Mouse (Mus musculus): ENCODE data around the gene Spag8. TPM values are rescaled to one million over a fixed set of nuclear protein-coding genes. Genes with fewer than 3 reads are reported as not detected.

Spag8 gene
- not detected for polyA plus RNA-seq (2014; fragmentation: Illumina TruSeq; extraction: RNeasy Lipid Tissue Mini Kit (QIAGEN cat#74804); ENCODE audit: low read depth, low replicate concordance)

DNA sequence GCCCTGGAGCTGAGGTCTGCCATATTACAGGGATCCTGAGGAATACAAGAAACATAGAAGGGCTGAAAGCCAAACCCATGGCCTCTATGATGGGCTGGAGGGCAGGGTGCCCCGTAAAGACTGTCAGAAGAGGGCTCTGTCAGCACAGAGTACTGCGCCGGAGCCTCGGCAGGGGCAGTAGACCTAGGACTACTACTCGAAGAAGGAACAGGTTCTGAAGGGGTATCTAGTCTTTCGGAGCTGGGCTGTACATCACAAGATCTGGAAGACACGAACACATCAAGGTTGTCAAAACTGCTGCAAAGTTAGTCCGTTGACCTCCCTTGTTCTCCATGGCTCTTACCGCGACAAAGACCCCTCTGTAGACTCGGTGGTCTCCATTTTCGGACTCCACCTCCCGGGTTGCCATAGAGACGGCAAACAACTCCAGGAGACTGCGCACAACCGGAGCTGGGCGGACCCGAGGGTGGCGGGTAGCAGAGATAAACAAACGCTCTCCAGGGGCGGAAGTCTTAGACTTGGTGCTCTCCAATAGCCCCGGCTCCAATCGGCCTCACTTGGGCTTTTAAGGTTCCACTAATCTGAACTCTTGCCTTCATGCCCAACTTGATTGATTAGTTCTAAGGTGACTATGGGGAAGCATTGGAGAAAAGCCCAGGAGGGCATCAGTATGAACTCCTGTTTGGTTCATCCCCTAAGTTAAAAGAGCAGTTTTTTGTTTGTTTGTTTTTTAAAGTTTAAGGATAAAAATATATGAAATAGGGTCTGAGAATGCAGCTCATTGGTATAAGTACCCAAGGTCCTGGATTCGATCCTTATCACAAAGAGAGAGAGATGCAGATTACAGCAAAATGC is at the start of gene Spag8:
Gene Spag8, minus strand, starts transcription at position 434 of the 855 bp plus-strand sequence.

DNA sequence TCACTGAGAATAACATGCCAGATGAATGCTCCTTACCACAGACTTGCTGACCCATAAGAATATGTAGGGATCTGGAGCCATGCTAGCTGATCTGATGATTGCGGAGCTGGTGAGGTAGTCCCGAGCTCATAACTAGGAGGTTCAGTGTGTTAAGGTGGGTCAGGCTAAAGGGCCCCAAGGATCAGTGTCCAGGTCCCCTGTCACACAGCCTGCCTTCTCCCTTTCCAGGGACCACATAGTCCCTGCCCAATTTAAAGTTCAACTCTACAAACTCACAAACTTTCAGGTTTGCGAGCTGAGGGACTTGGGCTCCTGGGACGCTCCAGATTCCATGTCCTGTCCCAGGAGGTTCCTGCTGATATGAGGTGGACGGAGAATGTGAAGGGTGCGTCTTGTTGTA is 47.3 kb upstream of the Spag8 start, which contains the start of gene Olfr70:
Gene Olfr70, minus strand, starts transcription at position 101 of the 400 bp plus-strand sequence.

DNA sequence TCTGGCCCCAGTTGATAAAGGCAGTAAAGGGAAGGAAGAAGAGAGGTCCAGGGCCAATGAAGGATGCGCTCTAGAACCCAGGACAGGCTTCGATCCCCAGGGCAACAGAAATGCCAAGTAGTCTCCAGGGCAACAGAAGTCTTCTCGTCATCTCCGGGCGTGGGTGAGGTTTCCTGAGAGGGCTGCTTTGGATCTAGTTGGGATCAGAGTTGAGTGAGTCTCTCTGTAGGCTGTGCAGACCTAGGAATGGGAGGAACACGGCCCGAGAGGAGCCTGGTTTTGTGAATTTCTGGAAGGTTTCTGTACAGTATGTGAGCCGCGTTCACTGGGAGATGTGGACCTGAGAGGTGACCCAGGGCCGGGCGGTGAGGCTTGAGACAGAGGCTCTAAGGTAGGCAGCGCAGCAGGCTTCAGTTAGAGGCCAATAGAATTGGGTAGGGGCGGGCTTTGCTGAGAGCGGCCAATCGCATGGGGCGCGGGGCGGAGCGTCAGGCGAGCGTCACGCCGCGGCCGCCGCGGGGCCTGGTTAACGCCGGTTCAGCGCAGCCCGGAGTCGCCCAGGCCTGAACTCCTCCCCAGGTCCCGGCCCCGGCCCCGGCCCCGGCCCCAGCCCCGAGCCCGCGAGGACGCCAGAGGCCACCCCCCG is 15.5 kb upstream of the Spag8 start, which contains the start of the genes Tmem8b and Fam221b:
Gene Tmem8b, plus strand, starts transcription at position 190 of the 646 bp plus-strand sequence.
Gene Fam221b, minus strand, starts transcription at position 364 of the 646 bp plus-strand sequence.

DNA sequence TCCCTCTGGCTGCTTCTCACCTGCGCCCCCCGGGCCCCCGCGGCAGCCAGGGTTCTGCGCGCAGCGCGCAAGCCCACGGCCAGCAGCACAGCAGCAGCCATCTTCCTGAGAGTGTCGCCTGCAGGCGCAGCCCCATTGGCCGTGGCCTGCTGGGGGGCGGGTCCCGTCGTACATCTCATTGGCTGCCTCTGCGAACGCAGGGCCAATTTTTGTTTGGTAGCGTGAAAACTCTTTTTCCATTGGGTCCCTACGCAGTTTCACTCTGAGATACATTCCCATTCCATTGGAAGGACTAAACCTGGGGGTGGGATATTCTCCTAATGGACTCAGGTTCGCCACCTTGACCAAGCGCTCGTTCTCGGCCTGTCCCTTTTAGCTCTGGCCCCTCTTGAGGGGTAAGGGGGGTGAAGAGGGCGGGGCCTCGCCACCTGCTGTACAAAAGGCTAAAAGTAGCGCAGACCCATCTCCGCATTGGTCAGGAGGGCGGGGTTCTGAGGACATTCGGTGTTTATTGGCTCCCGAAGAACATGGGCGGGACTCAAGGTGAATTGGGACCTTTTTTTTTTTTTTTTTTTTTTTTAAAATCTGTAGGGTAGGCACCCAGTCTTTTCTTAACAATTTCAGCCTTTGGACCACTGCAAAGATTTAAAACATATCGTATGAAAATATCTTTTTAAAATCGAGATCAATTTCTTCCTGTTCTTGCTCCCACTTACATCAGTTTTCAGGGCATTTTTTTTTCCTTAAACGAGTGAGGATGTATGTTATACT is 3.1 kb upstream of the Spag8 start, which contains the start of gene Hint2:
Gene Hint2, minus strand, starts transcription at position 128 of the 771 bp plus-strand sequence.

DNA sequence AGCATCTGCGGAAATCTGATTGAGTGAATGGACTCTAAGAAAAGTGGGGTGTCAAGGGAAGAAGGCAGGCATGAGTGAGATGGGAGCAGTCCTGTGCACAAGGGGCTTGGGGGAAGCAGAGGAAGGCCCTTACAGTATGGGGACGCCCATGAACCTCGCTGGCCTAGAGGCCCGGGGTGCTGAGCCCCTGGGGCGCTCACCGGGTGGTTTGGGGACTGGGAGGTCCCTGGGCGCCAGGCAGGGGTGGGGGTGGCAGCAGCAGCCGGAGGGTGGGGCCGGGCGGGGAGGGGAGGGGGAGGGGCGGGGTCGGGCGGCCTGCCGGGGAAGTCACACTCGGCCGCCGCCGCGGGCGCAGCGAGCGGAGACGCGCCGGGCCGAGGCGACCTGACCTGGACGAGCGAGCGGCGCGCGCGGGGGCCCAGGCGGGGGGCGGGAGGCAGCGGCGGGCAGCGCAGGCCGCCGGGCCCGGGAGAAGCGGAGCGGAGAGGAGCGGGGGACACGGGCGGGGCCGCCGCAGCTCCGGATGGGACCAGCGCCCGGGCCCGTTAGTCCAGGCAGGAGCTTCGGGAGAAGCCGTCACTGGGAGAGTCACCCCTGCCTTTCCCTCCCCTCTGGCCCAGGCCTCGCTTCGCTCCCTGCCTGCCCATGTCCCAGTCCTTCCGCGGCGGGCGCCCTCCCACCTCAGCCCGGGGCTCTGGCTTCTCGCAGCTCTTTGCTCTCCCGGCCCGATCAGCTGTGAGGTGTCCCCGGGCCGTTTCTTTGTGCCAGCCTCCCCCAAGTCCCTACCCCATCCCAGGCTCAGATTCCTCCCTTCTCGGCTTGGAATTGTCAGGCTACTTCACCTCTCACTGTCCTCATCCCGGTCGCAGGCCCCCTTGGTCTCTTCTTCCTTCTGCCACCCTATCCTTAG is 22.1 kb downstream of the Spag8 start, which contains the start of gene Npr2:
Gene Npr2, plus strand, starts transcription at position 890 of the 910 bp plus-strand sequence.

Other genes starting within 250 kb of the Spag8 start
- gene Fam166b, start 224.5 kb downstream of the Spag8 start, polyA plus RNA-seq (2014; fragmentation: Illumina TruSeq; extraction: RNeasy Lipid Tissue Mini Kit (QIAGEN cat#74804); ENCODE audit: low read depth, low replicate concordance) = not detected
- gene Tesk1, start 211.7 kb downstream of the Spag8 start, polyA plus RNA-seq (2014; fragmentation: Illumina TruSeq; extraction: RNeasy Lipid Tissue Mini Kit (QIAGEN cat#74804); ENCODE audit: low read depth, low replicate concordance) = 33.9 TPM
- gene Cd72, start 199.0 kb downstream of the Spag8 start, polyA plus RNA-seq (2014; fragmentation: Illumina TruSeq; extraction: RNeasy Lipid Tissue Mini Kit (QIAGEN cat#74804); ENCODE audit: low read depth, low replicate concordance) = 2.3 TPM
- not detected for gene Sit1, start 169.9 kb downstream of the Spag8 start, polyA plus RNA-seq (2014; fragmentation: Illumina TruSeq; extraction: RNeasy Lipid Tissue Mini Kit (QIAGEN cat#74804); ENCODE audit: low read depth, low replicate concordance)
- gene Ccdc107, start 160.7 kb downstream of the Spag8 start, polyA plus RNA-seq (2014; fragmentation: Illumina TruSeq; extraction: RNeasy Lipid Tissue Mini Kit (QIAGEN cat#74804); ENCODE audit: low read depth, low replicate concordance) = 48.0 TPM
- gene Arhgef39, start 153.9 kb downstream of the Spag8 start, polyA plus RNA-seq (2014; fragmentation: Illumina TruSeq; extraction: RNeasy Lipid Tissue Mini Kit (QIAGEN cat#74804); ENCODE audit: low read depth, low replicate concordance) = 1.3 TPM
- gene Car9, start 146.6 kb downstream of the Spag8 start, polyA plus RNA-seq (2014; fragmentation: Illumina TruSeq; extraction: RNeasy Lipid Tissue Mini Kit (QIAGEN cat#74804); ENCODE audit: low read depth, low replicate concordance) = 0.92 TPM
- 82.5 TPM for gene Tpm2, start 129.8 kb downstream of the Spag8 start, polyA plus RNA-seq (2014; fragmentation: Illumina TruSeq; extraction: RNeasy Lipid Tissue Mini Kit (QIAGEN cat#74804); ENCODE audit: low read depth, low replicate concordance)
- gene Creb3, start 91.3 kb downstream of the Spag8 start, polyA plus RNA-seq (2014; fragmentation: Illumina TruSeq; extraction: RNeasy Lipid Tissue Mini Kit (QIAGEN cat#74804); ENCODE audit: low read depth, low replicate concordance) = 32.4 TPM
- 51.7 TPM for gene Tln1, start 90.9 kb downstream of the Spag8 start, polyA plus RNA-seq (2014; fragmentation: Illumina TruSeq; extraction: RNeasy Lipid Tissue Mini Kit (QIAGEN cat#74804); ENCODE audit: low read depth, low replicate concordance)
- 28.1 TPM for gene Rgp1, start 74.9 kb downstream of the Spag8 start, polyA plus RNA-seq (2014; fragmentation: Illumina TruSeq; extraction: RNeasy Lipid Tissue Mini Kit (QIAGEN cat#74804); ENCODE audit: low read depth, low replicate concordance)
- gene Gba2, start 74.7 kb downstream of the Spag8 start, polyA plus RNA-seq (2014; fragmentation: Illumina TruSeq; extraction: RNeasy Lipid Tissue Mini Kit (QIAGEN cat#74804); ENCODE audit: low read depth, low replicate concordance) = 17.7 TPM
- gene Msmp, start 69.1 kb downstream of the Spag8 start, polyA plus RNA-seq (2014; fragmentation: Illumina TruSeq; extraction: RNeasy Lipid Tissue Mini Kit (QIAGEN cat#74804); ENCODE audit: low read depth, low replicate concordance) = not detected
- gene Npr2, start 21.7 kb downstream of the Spag8 start, polyA plus RNA-seq (2014; fragmentation: Illumina TruSeq; extraction: RNeasy Lipid Tissue Mini Kit (QIAGEN cat#74804); ENCODE audit: low read depth, low replicate concordance) = 50.9 TPM
- 196 TPM for gene Hint2, start 2.9 kb upstream of the Spag8 start, polyA plus RNA-seq (2014; fragmentation: Illumina TruSeq; extraction: RNeasy Lipid Tissue Mini Kit (QIAGEN cat#74804); ENCODE audit: low read depth, low replicate concordance)
- gene Tmem8b, start 15.4 kb upstream of the Spag8 start, polyA plus RNA-seq (2014; fragmentation: Illumina TruSeq; extraction: RNeasy Lipid Tissue Mini Kit (QIAGEN cat#74804); ENCODE audit: low read depth, low replicate concordance) = 18.3 TPM
- gene Fam221b, start 15.6 kb upstream of the Spag8 start, polyA plus RNA-seq (2014; fragmentation: Illumina TruSeq; extraction: RNeasy Lipid Tissue Mini Kit (QIAGEN cat#74804); ENCODE audit: low read depth, low replicate concordance) = 0.42 TPM
- gene Olfr70, start 47.2 kb upstream of the Spag8 start, polyA plus RNA-seq (2014; fragmentation: Illumina TruSeq; extraction: RNeasy Lipid Tissue Mini Kit (QIAGEN cat#74804); ENCODE audit: low read depth, low replicate concordance) = not detected
- gene Olfr71, start 56.7 kb upstream of the Spag8 start, polyA plus RNA-seq (2014; fragmentation: Illumina TruSeq; extraction: RNeasy Lipid Tissue Mini Kit (QIAGEN cat#74804); ENCODE audit: low read depth, low replicate concordance) = not detected
- 6.5 TPM for gene Hrct1, start 73.6 kb upstream of the Spag8 start, polyA plus RNA-seq (2014; fragmentation: Illumina TruSeq; extraction: RNeasy Lipid Tissue Mini Kit (QIAGEN cat#74804); ENCODE audit: low read depth, low replicate concordance)
- gene Spaar, start 76.4 kb upstream of the Spag8 start, polyA plus RNA-seq (2014; fragmentation: Illumina TruSeq; extraction: RNeasy Lipid Tissue Mini Kit (QIAGEN cat#74804); ENCODE audit: low read depth, low replicate concordance) = 5.6 TPM
- not detected for gene Olfr159, start 117.4 kb upstream of the Spag8 start, polyA plus RNA-seq (2014; fragmentation: Illumina TruSeq; extraction: RNeasy Lipid Tissue Mini Kit (QIAGEN cat#74804); ENCODE audit: low read depth, low replicate concordance)
- not detected for gene Olfr156, start 170.3 kb upstream of the Spag8 start, polyA plus RNA-seq (2014; fragmentation: Illumina TruSeq; extraction: RNeasy Lipid Tissue Mini Kit (QIAGEN cat#74804); ENCODE audit: low read depth, low replicate concordance)
- gene Olfr157, start 186.6 kb upstream of the Spag8 start, polyA plus RNA-seq (2014; fragmentation: Illumina TruSeq; extraction: RNeasy Lipid Tissue Mini Kit (QIAGEN cat#74804); ENCODE audit: low read depth, low replicate concordance) = not detected
- not detected for gene Olfr155, start 198.0 kb upstream of the Spag8 start, polyA plus RNA-seq (2014; fragmentation: Illumina TruSeq; extraction: RNeasy Lipid Tissue Mini Kit (QIAGEN cat#74804); ENCODE audit: low read depth, low replicate concordance)
- gene Reck, start 221.9 kb upstream of the Spag8 start, polyA plus RNA-seq (2014; fragmentation: Illumina TruSeq; extraction: RNeasy Lipid Tissue Mini Kit (QIAGEN cat#74804); ENCODE audit: low read depth, low replicate concordance) = 5.3 TPM